Mouse (Mus musculus) forebrain, embryonic 13.5 days (tissue): ENCODE data around the gene Kcnk1. TPM values are rescaled to one million over a fixed set of nuclear protein-coding genes. Genes with fewer than 3 reads are reported as not detected.

Experiments
- ATAC-seq: fragments of 200-750 bp; cut with Nextera tagmentation; 2 replicates; pipeline ENCODE4 v1.8.0; 2017
- H3K27ac ChIP-seq: fragments of 300-500 bp; sonication (generic); 2 replicates; pipeline ENCODE4 v1.5.1; 2015; ENCODE audit warnings: inconsistent platforms, mild to moderate bottlenecking, moderate library complexity
- H3K27me3 ChIP-seq: fragments of 300-500 bp; sonication (generic); 2 replicates; pipeline ENCODE4 v1.6.1; 2015; ENCODE audit warnings: mild to moderate bottlenecking, inconsistent platforms
- H3K36me3 ChIP-seq: fragments of 300-500 bp; sonication (generic); 2 replicates; pipeline ENCODE4 v1.6.1; 2015; ENCODE audit warnings: mild to moderate bottlenecking, inconsistent platforms; ENCODE audit not compliant: poor library complexity, severe bottlenecking
- H3K4me1 ChIP-seq: fragments of 300-500 bp; sonication (generic); 2 replicates; pipeline ENCODE4 v1.6.1; 2015; ENCODE audit warnings: inconsistent platforms
- H3K4me2 ChIP-seq: fragments of 300-500 bp; sonication (generic); 2 replicates; pipeline ENCODE4 v1.6.1; 2015; ENCODE audit warnings: inconsistent platforms, mild to moderate bottlenecking, moderate library complexity
- H3K4me3 ChIP-seq: fragments of 300-500 bp; sonication (generic); 2 replicates; pipeline ENCODE4 v1.5.1; 2015; ENCODE audit warnings: mild to moderate bottlenecking, inconsistent platforms
- H3K9ac ChIP-seq: fragments of 300-500 bp; sonication (generic); 2 replicates; pipeline ENCODE4 v1.6.1; 2015; ENCODE audit warnings: mild to moderate bottlenecking, inconsistent platforms
- H3K9me3 ChIP-seq: fragments of 300-500 bp; sonication (generic); replicated peaks from 2 replicates; pipeline ENCODE4 v1.6.1; 2016; ENCODE audit warnings: inconsistent platforms
- WGBS: fragments of 180-500 bp; shearing (Covaris S2); methylation state at CpG from one replicate; pipeline ENCODE4 v1.1.7; 2015; 5-methylcytosine and 5-hydroxymethylcytosine counted together
- polyA plus RNA-seq: library from polyadenylated mRNA; unstranded; fragments of >200 nt; fragmentation: Nextera tagmentation; extraction: Ambion mirVana; gene quantifications from 2 replicates; pipeline ENCODE4 v1.2.1, GENCODE M21; 2015

Kcnk1 gene
- polyA plus RNA-seq, 1 experiment from 2014 or later = 4.1 TPM

DNA sequence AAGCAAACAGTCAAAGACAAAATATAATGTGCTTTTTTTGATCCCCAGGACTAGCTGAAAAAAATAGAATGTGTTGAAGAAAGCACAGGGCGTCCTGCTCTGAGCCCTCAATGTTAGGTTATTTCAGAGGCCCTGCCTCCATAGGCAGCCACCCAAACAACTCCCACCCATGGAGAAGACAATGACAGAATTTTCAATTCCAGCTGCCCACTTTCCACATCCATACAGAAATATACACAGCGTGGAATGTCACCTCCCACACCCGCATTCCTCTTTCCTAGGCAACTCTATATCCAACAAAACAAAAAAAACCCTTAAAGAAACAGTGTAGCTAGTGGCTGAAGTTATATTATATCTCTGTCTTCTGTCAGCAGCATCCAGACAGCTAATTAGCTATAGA lies 23.6 kb upstream of the Kcnk1 start:
- Histone ChIP-seq H3K27me3 (0 out of 2 replicates have a peak, but pooled peaks cover 4% of the 10 kb centered on the region), H3K9ac (no peak overlapping the region), H3K27ac (no peak overlapping the region), H3K4me2 (no peak overlapping the region), H3K36me3 (no peaks in the 10 kb centered on the region), H3K4me1 (no peaks in the 10 kb centered on the region), H3K4me3 (no peak overlapping the region), H3K9me3 (no peaks in the 10 kb centered on the region)
- ATAC-seq = no peak
- 59% methylated on average over 3 of the region's 3 CpGs for WGBS

DNA sequence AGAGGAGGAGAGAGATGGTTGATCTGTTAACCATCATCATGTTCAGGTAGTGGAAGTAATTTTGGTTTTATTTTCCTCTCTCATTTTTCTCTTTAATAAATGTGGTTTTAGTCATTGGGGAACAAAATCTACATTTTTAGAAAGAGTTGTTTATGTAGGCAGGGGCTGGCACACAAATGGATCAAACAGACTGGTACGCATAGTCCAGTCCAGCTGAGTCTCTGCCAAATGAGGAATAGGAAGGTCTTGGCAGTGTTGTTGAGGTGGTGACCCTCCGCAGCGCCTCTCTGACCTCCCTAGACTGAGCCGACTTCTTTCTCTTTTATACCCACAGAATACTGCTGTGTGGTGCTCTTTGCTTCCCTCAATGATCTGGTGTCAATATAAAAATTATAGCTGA lies 19.0 kb upstream of the Kcnk1 start:
- 89% methylated on average over 4 of the region's 4 CpGs for WGBS
- no peak for ATAC-seq
- Histone ChIP-seq H3K4me1 (no peaks in the 10 kb centered on the region), H3K4me3 (no peak overlapping the region), H3K4me2 (no peak overlapping the region), H3K9ac (no peak overlapping the region), H3K36me3 (no peaks in the 10 kb centered on the region), H3K27ac (no peak overlapping the region), H3K9me3 (no peaks in the 10 kb centered on the region), H3K27me3 (no peaks in the 10 kb centered on the region)

DNA sequence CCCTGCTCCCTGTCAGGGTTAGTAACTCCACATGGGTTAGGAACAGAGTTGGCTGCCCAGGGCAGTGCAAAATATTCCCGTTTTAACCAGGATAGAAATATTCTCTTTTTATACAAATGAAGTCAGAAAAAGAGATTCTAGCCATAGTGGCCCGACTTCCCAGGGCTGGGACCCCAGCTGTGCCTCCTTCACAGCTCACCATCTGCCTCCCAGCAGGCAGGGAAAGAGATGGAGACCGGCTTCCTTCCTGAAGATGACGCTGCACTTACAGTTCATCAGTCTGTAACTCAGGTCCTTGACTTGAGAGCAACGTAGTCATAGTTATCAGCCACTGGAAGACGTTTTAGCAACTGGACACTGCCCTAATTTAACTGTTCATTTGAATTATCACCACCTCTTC lies 14.1 kb upstream of the Kcnk1 start:
- H3K27ac ChIP-seq = no peak overlapping the region
- H3K27me3 ChIP-seq = no peaks in the 10 kb centered on the region
- H3K4me1 ChIP-seq = no peaks in the 10 kb centered on the region
- no peak overlapping the region for H3K4me3 ChIP-seq
- H3K4me2 ChIP-seq = no peak overlapping the region
- no peaks in the 10 kb centered on the region for H3K9me3 ChIP-seq
- 52% methylated on average over 6 of the region's 6 CpGs for WGBS
- no peak for ATAC-seq
- H3K9ac ChIP-seq = no peak overlapping the region
- no peaks in the 10 kb centered on the region for H3K36me3 ChIP-seq

DNA sequence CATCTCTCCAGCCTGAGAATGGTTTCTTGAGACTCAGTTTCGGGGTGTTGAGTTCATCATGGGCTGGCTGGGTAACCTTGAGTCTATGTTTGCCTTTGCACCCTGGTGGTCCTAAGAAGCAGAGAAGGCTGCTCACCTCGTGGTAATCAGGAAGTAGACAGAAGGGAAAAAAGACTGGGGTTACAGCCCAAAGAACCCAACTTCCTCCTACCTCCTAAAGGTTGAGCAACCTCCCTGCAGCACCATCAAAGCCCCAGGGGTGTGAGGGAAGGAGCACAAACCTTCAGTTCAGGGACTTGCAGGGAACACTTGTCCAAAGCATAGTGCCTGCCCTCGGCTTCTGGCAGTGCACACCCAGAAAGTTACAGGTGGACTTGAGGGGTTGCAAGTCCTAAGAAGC lies 11.5 kb upstream of the Kcnk1 start:
- Histone ChIP-seq H3K4me3 (no peak overlapping the region), H3K9me3 (no peaks in the 10 kb centered on the region), H3K27ac (no peak overlapping the region), H3K9ac (no peak overlapping the region), H3K4me1 (peaks cover 10% of the 10 kb centered on the region), H3K4me2 (no peak overlapping the region), H3K27me3 (no peaks in the 10 kb centered on the region), H3K36me3 (no peaks in the 10 kb centered on the region)
- 76% methylated on average over 3 of the region's 3 CpGs for WGBS
- no peak for ATAC-seq

DNA sequence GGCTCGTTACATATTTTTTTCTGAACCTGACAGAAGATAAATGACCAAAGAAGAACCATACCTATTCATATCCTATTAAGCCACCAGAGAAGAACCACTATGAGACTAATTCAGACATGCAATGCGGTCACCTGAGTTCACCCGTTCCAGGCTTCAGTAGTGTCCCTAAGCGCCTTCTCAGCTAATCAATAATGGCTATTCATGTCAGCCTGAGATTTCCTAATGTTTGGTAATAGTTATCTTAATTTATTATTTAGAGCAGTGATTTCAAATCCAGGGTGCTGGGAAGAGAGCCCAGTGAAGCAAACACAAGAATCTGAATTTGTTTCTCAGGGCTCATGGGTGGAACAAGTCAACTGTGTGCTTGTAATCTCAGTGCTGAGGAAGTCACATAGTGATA lies 10.8 kb upstream of the Kcnk1 start:
- Histone ChIP-seq H3K9me3 (no peaks in the 10 kb centered on the region), H3K4me2 (no peak overlapping the region), H3K4me1 (peaks cover 10% of the 10 kb centered on the region), H3K4me3 (no peak overlapping the region), H3K9ac (no peak overlapping the region), H3K27me3 (no peaks in the 10 kb centered on the region), H3K36me3 (no peaks in the 10 kb centered on the region), H3K27ac (no peak overlapping the region)
- WGBS = 93% methylated on average over 4 of the region's 4 CpGs
- no peak for ATAC-seq

DNA sequence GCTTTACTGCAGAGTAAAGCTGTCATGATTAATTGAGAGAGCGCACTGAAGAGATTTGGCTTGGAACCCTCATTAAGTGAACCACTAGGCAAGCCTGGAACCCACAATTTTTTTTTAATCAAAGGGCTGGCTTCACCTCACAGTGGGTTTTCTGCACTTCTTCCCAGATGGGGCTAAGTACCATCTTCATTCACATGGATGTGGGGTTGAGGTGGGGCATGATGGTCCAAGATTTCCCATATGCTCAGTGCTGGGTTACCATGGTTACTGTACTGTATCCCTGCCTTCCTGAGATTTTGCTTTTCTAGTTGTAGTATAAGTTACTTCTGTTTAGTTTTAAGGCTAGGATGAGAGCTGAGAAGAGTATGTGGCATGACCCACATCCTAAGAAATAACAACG lies 9.6 kb upstream of the Kcnk1 start:
- ATAC-seq = peak; percentile 53; the same call in 1 of the 2 replicates
- Histone ChIP-seq H3K36me3 (no peaks in the 10 kb centered on the region), H3K4me3 (no peak overlapping the region), H3K27me3 (0 out of 2 replicates have a peak, but pooled peaks cover 2% of the 10 kb centered on the region), H3K4me2 (no peak overlapping the region), H3K27ac (no peak overlapping the region), H3K9ac (no peak overlapping the region), H3K4me1 (peaks cover 10% of the 10 kb centered on the region), H3K9me3 (no peaks in the 10 kb centered on the region)
- 92% methylated on average over 2 of the region's 2 CpGs for WGBS

DNA sequence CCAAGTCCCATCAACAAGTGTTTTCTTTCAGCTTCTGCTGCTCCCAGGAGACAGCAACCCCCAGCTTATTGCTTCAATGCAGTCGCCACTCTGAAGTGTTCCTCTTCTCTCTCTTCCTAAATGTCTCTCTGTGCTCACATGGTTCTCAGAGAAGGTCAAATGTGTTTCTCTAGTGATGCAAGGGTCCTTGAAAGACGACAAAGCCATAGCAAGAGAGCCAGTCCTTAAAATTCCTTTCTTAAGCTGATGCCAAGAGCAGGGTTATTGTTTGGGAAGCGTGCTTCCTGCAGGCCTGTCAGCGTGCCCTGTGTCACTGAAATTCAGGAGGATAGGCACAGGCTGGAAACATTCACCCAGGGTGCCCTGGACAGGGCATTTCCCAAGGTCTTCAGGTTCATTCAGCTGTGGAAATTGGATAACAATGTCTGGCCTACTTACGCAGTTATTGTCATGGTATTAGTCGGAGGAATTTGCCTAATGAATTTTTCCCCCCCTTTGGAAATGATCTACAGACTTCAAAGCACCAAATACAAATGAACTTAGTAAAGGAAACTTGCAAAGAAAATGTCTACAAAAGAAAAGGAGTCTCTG lies 7.9 kb upstream of the Kcnk1 start:
- ATAC-seq = no peak
- H3K4me3 ChIP-seq = no peak overlapping the region
- no peak overlapping the region for H3K4me2 ChIP-seq
- no peak overlapping the region for H3K9ac ChIP-seq
- WGBS = 10% methylated on average over 6 of the region's 6 CpGs
- peaks cover 10% of the 10 kb centered on the region for H3K4me1 ChIP-seq
- no peak overlapping the region for H3K27ac ChIP-seq
- no peaks in the 10 kb centered on the region for H3K36me3 ChIP-seq
- no peaks in the 10 kb centered on the region for H3K9me3 ChIP-seq
- peaks cover 4% of the 10 kb centered on the region; the same call in 1 of the 2 replicates for H3K27me3 ChIP-seq

DNA sequence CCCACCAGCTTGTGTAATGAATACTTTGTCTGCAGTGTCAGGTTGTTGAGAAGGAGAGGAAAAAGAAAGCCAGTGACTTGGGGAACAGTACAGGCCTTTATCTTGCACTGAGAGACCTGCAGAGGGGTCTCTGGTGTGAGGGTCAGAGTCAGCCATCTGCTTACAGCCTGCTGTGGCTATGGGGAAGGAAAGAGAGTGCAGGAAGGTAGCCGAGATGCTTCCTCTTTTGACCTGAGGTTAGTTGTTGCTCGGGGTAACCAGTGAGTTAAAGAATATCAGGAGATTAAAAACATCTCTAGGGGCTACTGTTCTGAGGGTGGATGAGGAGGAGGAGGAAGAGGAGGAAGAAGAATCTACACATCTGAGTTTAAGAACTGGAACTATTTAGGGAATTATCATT lies 7.0 kb upstream of the Kcnk1 start:
- no peak overlapping the region for H3K4me2 ChIP-seq
- H3K4me3 ChIP-seq = no peak overlapping the region
- H3K4me1 ChIP-seq = peaks cover 10% of the 10 kb centered on the region
- ATAC-seq = no peak
- H3K9ac ChIP-seq = no peak overlapping the region
- H3K27me3 ChIP-seq = peaks cover 13% of the 10 kb centered on the region
- no peak overlapping the region for H3K27ac ChIP-seq
- H3K36me3 ChIP-seq = no peaks in the 10 kb centered on the region
- H3K9me3 ChIP-seq = no peaks in the 10 kb centered on the region
- WGBS = 45% methylated on average over 2 of the region's 2 CpGs

DNA sequence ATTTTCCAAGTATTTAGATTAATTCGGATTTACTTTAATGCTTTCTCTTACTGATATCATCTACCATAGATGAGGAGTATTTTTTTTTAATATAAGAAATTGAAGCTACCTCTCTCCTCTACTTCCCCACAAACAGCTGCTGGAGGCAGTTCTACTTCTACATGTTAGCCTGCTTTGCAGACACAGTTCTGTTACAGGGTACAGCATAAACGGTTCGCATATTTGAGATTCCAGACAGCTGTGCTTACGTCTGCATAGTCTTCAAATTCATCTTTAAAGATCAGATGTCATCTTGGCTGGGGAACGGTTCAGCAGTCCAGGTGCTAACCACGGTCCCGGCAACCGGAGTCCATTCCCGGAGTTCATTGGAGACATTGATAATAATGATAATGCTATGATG lies 1.3 kb upstream of the Kcnk1 start:
- Histone ChIP-seq H3K4me1 (peaks cover 19% of the 10 kb centered on the region), H3K27ac (no peak overlapping the region), H3K27me3 (peaks cover 63% of the 10 kb centered on the region), H3K9me3 (no peaks in the 10 kb centered on the region), H3K9ac (no peak overlapping the region), H3K4me2 (no peak overlapping the region), H3K4me3 (no peak overlapping the region), H3K36me3 (no peaks in the 10 kb centered on the region)
- ATAC-seq = no peak
- 83% methylated on average over 9 of the region's 9 CpGs for WGBS

DNA sequence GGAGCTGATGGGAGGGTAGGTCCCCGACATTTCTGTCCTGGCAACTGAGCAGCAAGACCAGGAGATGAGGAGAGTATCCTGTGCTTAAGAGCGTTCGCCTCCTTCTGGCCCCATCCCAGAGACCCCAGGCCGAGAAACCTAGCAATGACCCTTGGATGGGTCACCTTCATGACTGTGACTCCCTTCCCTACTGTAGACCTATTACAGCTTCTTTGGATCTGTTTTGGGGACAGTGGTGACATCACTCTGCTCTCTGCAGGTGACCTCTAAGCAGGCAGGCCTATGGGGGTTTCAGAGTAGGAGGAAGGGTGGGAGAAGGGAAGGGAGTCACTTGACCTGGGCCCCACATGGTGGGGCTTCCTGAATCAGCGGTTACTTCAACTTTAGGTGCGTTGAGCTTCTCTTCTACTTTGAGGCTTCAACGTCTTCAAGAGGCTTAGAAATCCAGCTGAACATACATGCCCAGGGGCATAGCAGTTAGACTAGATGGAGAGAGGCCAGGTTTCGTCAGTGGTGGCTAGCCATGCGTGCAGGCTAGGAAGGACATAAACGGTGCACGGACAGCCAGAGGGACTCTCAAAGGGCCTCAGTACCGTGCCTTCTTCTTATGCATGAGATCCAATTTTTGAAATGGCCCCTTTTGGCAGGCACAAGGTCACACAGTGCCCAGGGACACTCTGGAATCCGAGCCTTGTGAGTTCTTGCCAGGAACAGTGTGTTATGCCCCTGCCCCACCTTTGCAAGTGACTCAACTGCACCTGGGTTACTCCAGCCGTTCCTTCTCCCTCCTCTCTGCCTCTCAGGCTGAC lies 1.3 kb downstream of the Kcnk1 start:
- peak overlapping the region; percentile 61 for H3K4me3 ChIP-seq
- H3K36me3 ChIP-seq = no peaks in the 10 kb centered on the region
- H3K27ac ChIP-seq = no peak overlapping the region
- 13% methylated on average over 14 of the region's 14 CpGs for WGBS
- peaks cover 19% of the 10 kb centered on the region for H3K4me1 ChIP-seq
- ATAC-seq = 0 out of 2 replicates have a peak, but pooled peaks have one; percentile 3
- peak overlapping the region; percentile 90 for H3K4me2 ChIP-seq
- peaks cover 61% of the 10 kb centered on the region for H3K27me3 ChIP-seq
- H3K9ac ChIP-seq = peak overlapping the region; percentile 72
- no peaks in the 10 kb centered on the region for H3K9me3 ChIP-seq

DNA sequence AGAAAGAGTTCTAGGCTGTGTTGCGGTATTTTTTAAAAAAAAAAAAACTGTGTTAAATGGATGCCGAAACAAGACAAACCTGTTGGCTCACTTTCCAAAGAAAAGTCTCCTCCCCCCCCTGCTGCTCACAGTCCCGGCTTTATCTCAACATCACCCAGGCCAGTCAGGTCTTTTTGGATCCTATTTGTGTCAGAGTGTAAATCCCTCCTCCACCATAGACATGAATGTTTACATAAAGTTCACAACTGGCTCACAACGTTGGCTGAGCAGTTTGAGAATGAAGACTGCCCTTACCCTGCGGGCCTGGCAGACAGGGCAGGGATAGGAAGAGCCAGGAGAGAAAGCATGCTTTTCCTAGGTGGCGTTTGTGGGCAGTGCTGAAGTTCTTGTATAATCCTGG lies 2.0 kb downstream of the Kcnk1 start:
- Histone ChIP-seq H3K4me1 (peaks cover 19% of the 10 kb centered on the region), H3K27me3 (peaks cover 61% of the 10 kb centered on the region), H3K4me3 (no peak overlapping the region), H3K36me3 (no peaks in the 10 kb centered on the region), H3K27ac (no peak overlapping the region), H3K4me2 (peak overlapping the region; percentile 90), H3K9me3 (no peaks in the 10 kb centered on the region), H3K9ac (no peak overlapping the region)
- 26% methylated on average over 6 of the region's 6 CpGs for WGBS
- no peak for ATAC-seq

DNA sequence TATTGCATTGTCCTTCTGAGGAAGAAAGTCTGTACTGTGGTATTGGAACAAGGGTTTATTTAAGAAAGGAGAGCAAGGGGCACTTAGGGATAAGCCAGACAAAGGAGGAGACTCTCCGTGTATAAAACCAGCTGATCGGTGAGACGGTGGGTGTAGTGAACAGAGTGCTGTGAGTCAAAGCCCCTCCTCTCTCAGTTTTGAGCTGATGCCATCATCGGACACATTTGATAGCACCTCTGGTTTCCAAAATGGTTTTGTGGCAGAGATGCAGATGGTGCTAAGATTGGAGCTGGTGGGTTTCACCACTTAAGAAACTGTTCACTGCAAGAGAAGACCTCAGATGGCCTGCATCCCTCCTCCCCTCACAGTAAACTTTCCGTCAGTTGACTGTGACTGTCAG lies 2.6 kb downstream of the Kcnk1 start:
- H3K36me3 ChIP-seq = no peaks in the 10 kb centered on the region
- WGBS = 50% methylated on average over 5 of the region's 5 CpGs
- no peak overlapping the region for H3K9ac ChIP-seq
- no peak for ATAC-seq
- H3K4me3 ChIP-seq = no peak overlapping the region
- no peaks in the 10 kb centered on the region for H3K9me3 ChIP-seq
- no peak overlapping the region for H3K27ac ChIP-seq
- peak overlapping the region; percentile 90 for H3K4me2 ChIP-seq
- H3K4me1 ChIP-seq = peaks cover 19% of the 10 kb centered on the region
- peaks cover 55% of the 10 kb centered on the region for H3K27me3 ChIP-seq
